Comparison of ENCODE assay signal across 14 mouse cellular contexts in the genomic region with DNA sequence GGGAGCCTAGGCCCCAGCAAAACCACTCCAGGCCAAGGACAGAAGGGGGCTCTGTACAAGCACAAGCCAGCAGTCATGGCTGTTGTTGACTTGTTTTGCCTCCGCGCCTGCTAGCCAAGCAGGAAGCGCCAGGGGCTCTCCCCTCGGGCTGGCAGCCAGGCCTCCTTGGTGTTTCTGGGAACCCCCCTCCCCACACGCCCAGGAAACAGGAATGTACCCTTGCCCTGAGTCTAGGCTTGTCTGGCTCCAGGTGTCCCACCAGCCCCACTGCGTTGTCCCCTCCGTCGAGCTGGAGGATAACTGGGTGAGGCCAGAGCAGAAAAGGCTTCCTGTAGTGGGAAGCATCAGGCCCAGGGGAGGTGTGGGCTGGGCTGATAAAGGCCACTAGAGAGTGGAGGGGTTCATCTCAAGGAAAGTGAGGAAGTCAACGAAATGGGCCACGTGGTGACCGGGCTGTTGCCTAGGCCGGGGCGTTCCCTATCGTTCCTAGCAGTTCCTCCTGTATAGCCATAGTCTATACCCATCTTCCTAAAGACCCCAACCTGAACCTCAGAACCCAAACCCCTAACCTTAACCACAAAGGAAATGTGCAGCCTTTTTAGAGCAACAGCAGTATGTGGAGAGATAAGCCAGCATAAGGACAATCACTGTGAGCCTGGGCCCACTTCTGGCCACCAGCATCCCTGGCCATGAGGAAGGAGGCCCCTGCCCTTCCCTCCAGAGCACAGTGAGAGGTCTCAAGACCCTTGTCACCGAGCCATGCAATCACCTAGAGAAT. TPM values are rescaled to one million over a fixed set of nuclear protein-coding genes. Genes with fewer than 3 reads are reported as not detected.
DNase-seq lines count a peak whose midpoint lies in the region; ATAC-seq and TF ChIP-seq lines count a peak whose summit lies in the region.
"Had no signal": no experiment of that assay in that cellular context is flagged by ENCODE, and none has a peak within 500 bp of the region (broad histone marks: within the 10 kb centered on the region; RNA-seq: fewer than 3 reads in every experiment).

No protein-coding gene starts in this region.

- peak; percentile 82 to 84 for ATAC-seq in hematopoietic stem cell, adult 5-6 weeks (replicated peaks in 1 of 2; ENCODE audit: insufficient read depth in 1 of 2, low FRiP score in 2 of 2, low TSS enrichment in 1 of 2, low read depth in 1 of 2, poor library complexity in 2 of 2, severe bottlenecking in 2 of 2)
- ATAC-seq in megakaryocyte, adult 5-6 weeks (ENCODE audit: poor library complexity, severe bottlenecking) = 0 out of 2 replicates have a peak, but pooled peaks have one; percentile 24
- ATAC-seq in monocyte, adult 5-6 weeks (replicated peaks; ENCODE audit: insufficient number of reproducible peaks, low FRiP score, low TSS enrichment, poor library complexity, severe bottlenecking) = no peak

- 68% methylated on average over 15 of the region's 15 CpGs for WGBS in heart, embryonic 10.5 days

- intact Hi-C loops in heart, postnatal 10 days (cut with DNase I) = no loop called here

- H3K4me1 ChIP-seq in heart, embryonic 10.5 days = peaks cover 19% of the 10 kb centered on the region
- H3K4me1 ChIP-seq in E14TG2a.4 (replicated peaks; ENCODE audit: low read depth, low read length) = peaks cover 17% of the 10 kb centered on the region

- no peak for TF ChIP-seq CTCF in E14TG2a.4 (conservative IDR thresholded peaks at IDR 0.05; ENCODE audit: low read length)

- peaks cover 8% of the 10 kb centered on the region; the same call in 1 of the 2 replicates for H3K27me3 ChIP-seq in heart, embryonic 10.5 days (ENCODE audit: insufficient read depth, poor library complexity, severe bottlenecking)
- H3K27me3 ChIP-seq in E14TG2a.4 (ENCODE audit: insufficient read depth, low read length) = peaks cover 37% of the 10 kb centered on the region
- H3K27me3 ChIP-seq: limb, embryonic 12.5 days had no signal

- DNase-seq in heart, embryonic 10.5 days (ENCODE audit: low spot score) = no peak
- DNase-seq in heart, postnatal 10 days = no peak
- no peak for DNase-seq in layer of hippocampus, adult 9-10 months (ENCODE audit: low spot score)
- DNase-seq in right cerebral cortex, postnatal 25 days = no peak
- DNase-seq: cerebellum, adult 2 months; heart, postnatal 14 days; kidney, adult 2 months; retina, postnatal 1 day; thymus, postnatal 14 days had no signal

- H3K4me3 ChIP-seq in heart, embryonic 10.5 days = no peak overlapping the region
- H3K4me3 ChIP-seq in E14TG2a.4 (replicated peaks; ENCODE audit: low read length) = peak overlapping the region; percentile 37; the same call in 1 of the 2 replicates
- H3K4me3 ChIP-seq: limb, embryonic 12.5 days had no signal

- H3K36me3 ChIP-seq in heart, embryonic 10.5 days = no peaks in the 10 kb centered on the region
- no peaks in the 10 kb centered on the region for H3K36me3 ChIP-seq in E14TG2a.4 (ENCODE audit: insufficient read depth, low read length)
- H3K36me3 ChIP-seq: limb, embryonic 12.5 days had no signal

- peak overlapping the region; percentile 30 for H3K27ac ChIP-seq in heart, embryonic 10.5 days
- H3K27ac ChIP-seq: limb, embryonic 12.5 days had no signal

- H3K9me3 ChIP-seq in heart, embryonic 10.5 days = no peaks in the 10 kb centered on the region
- H3K9me3 ChIP-seq in E14TG2a.4 (ENCODE audit: low read length) = no peaks in the 10 kb centered on the region
- H3K9me3 ChIP-seq: limb, embryonic 12.5 days had no signal

RNA-seq across cellular contexts. Expression of gene Tmem129, which starts 23.6 kb away (rescaled TPM):
- polyA plus RNA-seq in heart, embryonic 10.5 days (2016; fragmentation: Nextera tagmentation; extraction: Ambion mirVana) = 37.7 and 42.5 TPM in 2 replicates
- total RNA-seq in heart, postnatal 10 days (2021) = 10 to 100 TPM; 16.5 to 20.8 TPM
- total RNA-seq in hematopoietic stem cell, adult 5-6 weeks (2017) = 18.3 and 23.0 TPM in 2 replicates
- total RNA-seq in megakaryocyte, adult 5-6 weeks (2015) = 14.4 and 16.5 TPM in 2 replicates
- 14.4 and 15.0 TPM in 2 replicates for total RNA-seq in megakaryocyte, adult 5-6 weeks (2017)
- 5.3 to 21.8 TPM (median 6.9 TPM) in 3 replicates for total RNA-seq in monocyte, adult 5-6 weeks (2017)

RNA-seq across cellular contexts. Expression of gene Tacc3, which starts 23.9 kb away (rescaled TPM):
- polyA plus RNA-seq in heart, embryonic 10.5 days (2016; fragmentation: Nextera tagmentation; extraction: Ambion mirVana) = 185 and 235 TPM in 2 replicates
- 10 to 100 TPM; 16.8 to 20.7 TPM for total RNA-seq in heart, postnatal 10 days (2021)
- total RNA-seq in hematopoietic stem cell, adult 5-6 weeks (2017) = 103 and 133 TPM in 2 replicates
- total RNA-seq in megakaryocyte, adult 5-6 weeks (2015) = 162 and 163 TPM in 2 replicates
- total RNA-seq in megakaryocyte, adult 5-6 weeks (2017) = 165 and 193 TPM in 2 replicates
- 24.9 to 30.8 TPM (median 27.7 TPM) in 3 replicates for total RNA-seq in monocyte, adult 5-6 weeks (2017)

RNA-seq across cellular contexts. Expression of gene Slbp, which starts 29.4 kb away (rescaled TPM):
- 173 and 225 TPM in 2 replicates for polyA plus RNA-seq in heart, embryonic 10.5 days (2016; fragmentation: Nextera tagmentation; extraction: Ambion mirVana)
- 10 to 100 TPM; 27.6 to 29.5 TPM for total RNA-seq in heart, postnatal 10 days (2021)
- total RNA-seq in hematopoietic stem cell, adult 5-6 weeks (2017) = 220 and 242 TPM in 2 replicates
- total RNA-seq in megakaryocyte, adult 5-6 weeks (2015) = 215 and 221 TPM in 2 replicates
- 234 and 254 TPM in 2 replicates for total RNA-seq in megakaryocyte, adult 5-6 weeks (2017)
- 195 to 235 TPM (median 203 TPM) in 3 replicates for total RNA-seq in monocyte, adult 5-6 weeks (2017)

RNA-seq across cellular contexts. Expression of gene Fgfr3, which starts 39.7 kb away (rescaled TPM):
- 5.8 and 8.6 TPM in 2 replicates for polyA plus RNA-seq in heart, embryonic 10.5 days (2016; fragmentation: Nextera tagmentation; extraction: Ambion mirVana)
- 10 to 100 TPM in 1 of 2 experiments, 1 to 10 TPM in 1; 8.0 to 14.3 TPM for total RNA-seq in heart, postnatal 10 days (2021)
- 2.2 and 3.0 TPM in 2 replicates for total RNA-seq in hematopoietic stem cell, adult 5-6 weeks (2017)
- total RNA-seq in megakaryocyte, adult 5-6 weeks (2015) = 0.30 TPM in 1 of 2 replicates, not detected in the other
- total RNA-seq in megakaryocyte, adult 5-6 weeks (2017) = not detected in 2 replicates
- total RNA-seq in monocyte, adult 5-6 weeks (2017) = not detected in 3 replicates

RNA-seq across cellular contexts. Expression of gene Gm9903, which starts 52.1 kb away (rescaled TPM):
- 0.79 and 1.2 TPM in 2 replicates for polyA plus RNA-seq in heart, embryonic 10.5 days (2016; fragmentation: Nextera tagmentation; extraction: Ambion mirVana)
- 1 to 10 TPM; 1.2 TPM for total RNA-seq in heart, postnatal 10 days (2021)
- 0.20 and 0.81 TPM in 2 replicates for total RNA-seq in hematopoietic stem cell, adult 5-6 weeks (2017)
- 0.32 and 0.36 TPM in 2 replicates for total RNA-seq in megakaryocyte, adult 5-6 weeks (2015)
- total RNA-seq in megakaryocyte, adult 5-6 weeks (2017) = 0.07 and 0.57 TPM in 2 replicates
- total RNA-seq in monocyte, adult 5-6 weeks (2017) = 2.0 TPM in 1 of 3 replicates, not detected in the others
